Mouse (Mus musculus) 416B (cell line): ENCODE measurements around the gene Vwf.

Experiments
- DNase-seq: peaks from one replicate; pipeline ENCODE4 v3.0.0; 2011; ENCODE audit warnings: low read depth

Vwf gene

DNA sequence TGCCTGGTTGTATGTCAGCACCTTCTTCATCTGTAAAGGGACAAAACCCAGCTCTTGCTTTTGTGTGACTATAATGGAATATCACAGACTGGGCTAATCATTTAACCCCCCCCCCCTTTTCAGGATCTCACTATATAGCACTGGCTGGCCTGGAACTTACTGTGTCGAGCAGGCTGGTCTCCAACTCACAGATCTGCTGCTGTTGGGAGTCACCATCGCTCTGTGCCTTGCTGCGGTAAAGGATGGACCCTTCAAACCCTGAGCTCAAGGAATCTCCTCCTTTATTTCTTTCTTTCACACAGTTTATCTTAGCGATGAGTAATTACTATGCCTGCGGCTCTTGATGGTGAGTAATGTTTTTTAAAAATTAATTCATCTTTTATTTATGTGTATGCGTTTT is at the start of gene Vwf:
Gene Vwf, plus strand, starts transcription at position 301 of the 400 bp plus-strand sequence.
- DNase-seq, result no peak

GRCm38 (mm10) chr6:125498062-125498461 is 48.5 kb upstream of the Vwf start:
- DNase-seq, result peak; percentile 78

GRCm38 (mm10) chr6:125503186-125503802 is 43.3 kb upstream of the Vwf start:
- no peak for DNase-seq

GRCm38 (mm10) chr6:125504622-125505355 is 41.8 kb upstream of the Vwf start:
- DNase-seq, result no peak

DNA sequence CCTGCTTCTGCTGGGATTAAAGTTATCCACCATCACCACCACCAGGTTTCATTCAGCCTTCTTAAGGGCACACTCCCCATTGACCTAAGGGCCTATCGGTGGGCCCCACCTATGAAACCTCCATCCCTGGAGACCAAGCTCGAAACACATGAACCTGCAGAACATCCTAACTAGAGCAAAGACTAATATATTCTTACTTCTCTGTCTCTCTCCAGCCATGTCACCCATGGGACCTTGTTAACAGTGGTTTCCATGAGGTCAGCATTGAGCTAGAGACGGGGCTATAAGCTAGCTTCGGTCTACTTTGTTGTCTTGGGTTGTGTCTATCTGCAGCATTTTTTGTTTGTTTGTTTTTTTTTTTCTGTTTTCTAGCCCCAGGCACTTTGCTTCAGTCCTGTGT is 40.1 kb upstream of the Vwf start:
- DNase-seq, result no peak

DNA sequence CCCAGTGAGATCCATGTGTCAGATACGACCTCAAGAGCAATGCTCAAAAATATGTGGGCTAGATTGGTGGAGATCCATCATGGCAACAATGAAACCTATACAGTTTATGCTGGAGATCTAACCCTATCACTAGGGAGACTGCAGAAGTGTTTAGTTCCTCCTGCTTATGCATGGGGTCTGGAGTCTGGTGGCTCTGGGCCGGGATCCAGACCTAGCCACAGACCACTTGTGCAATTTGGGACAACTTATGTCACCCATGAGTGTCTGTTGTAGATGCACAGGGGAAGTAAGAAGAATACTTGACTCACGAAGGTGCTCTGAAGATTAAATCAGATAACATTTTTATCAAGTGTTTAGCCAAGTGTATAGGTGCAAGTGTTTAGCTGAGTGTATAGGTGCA is 36.8 kb upstream of the Vwf start:
- peak; percentile 84 for DNase-seq

DNA sequence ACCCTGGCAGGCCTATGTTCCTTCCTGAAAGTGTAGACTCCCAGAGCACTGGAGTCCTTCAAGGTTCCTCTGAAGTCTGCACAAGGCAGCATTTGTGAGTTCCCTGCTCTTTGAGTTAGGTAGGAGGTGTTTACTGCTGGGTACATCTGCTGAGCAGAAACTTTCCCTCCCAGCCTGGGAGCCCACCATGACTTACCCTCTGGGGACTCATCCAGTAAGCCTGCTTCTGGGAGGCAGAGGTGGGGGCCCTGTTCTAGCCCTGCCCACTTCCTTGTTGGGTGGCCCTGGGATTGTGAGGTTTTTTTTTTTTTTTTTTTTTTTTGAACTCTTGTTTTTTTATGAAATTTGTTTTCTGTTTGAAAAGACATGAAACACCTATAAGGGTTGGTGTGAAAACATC is 35.9 kb upstream of the Vwf start:
- no peak for DNase-seq

GRCm38 (mm10) chr6:125511196-125511595 is 35.4 kb upstream of the Vwf start:
- DNase-seq, result peak; percentile 66

- no peak for DNase-seq
Observed at GRCm38 (mm10) chr6:125512950-125513596, 33.5 kb upstream of the Vwf start.

DNA sequence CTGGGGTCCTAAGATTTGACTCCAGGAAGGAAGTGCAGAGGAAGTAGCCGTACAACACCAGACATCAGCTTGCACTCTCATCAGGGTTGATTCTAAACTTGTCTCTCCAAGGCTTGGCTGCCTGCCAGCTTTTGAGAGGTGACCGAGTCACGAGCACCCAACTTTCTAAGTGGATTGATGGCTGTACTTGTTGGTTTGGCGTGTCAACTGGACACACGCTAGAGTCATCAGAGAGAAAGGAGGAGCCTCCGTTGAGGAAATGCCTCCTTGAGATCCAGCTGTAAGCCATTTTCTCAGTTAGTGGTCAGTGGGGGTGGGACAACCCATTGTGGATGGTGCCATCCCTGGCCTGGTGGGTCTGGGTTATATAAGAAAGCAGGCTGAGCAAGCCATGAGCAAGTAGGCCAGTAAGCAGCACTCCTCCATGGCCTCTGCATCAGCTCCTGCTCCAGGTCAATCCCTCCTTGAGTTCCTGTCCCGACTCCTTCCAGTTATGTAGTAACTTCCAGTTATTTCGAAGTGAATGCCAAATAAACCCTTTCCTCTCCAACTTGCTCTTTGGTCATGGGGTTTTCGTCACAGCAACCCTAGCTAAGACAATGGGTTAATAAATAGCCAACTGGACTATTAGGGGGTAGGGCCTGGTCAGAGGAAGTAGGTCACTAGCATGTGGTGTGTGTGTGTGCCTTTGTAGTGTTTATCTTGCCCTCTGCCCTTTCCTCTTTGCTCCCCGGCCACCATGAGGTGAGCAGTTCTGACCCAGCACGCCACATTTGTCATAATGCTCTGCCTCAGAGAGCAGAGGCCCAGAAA is 30.9 kb upstream of the Vwf start:
- DNase-seq, result peak; percentile 70

DNA sequence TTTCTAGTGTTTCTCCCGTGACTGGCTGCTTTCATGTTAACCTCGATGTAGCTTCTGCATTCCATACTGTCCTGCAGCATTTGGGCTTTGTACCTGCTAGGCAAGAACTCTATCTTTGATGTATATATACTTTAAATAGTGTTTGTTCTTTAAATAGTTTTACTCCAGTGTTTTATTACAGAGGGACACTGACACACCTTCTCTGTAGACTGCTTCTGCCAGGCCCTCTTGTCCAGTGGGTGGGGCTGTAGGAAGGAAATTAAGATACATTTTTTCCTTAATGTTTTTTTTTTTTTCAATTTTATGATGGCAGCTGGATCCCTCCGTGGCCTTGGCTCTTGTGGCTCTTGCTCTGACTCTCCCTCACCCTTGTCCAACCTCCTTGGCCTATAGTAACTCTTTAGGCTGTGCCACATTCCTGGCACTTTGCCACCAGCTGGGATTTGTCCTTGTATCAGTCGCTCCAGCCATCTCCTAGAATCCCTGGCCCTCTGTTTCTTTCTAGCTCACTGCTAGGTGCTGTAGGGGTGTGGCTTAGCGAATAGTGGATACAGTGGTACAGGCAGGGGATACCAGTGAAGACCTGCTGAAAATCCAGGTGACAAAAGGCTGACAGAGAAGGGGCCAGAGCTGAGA is 24.9 kb upstream of the Vwf start:
- no peak for DNase-seq

- no peak for DNase-seq
Observed at GRCm38 (mm10) chr6:125524027-125524426, 22.5 kb upstream of the Vwf start.

- DNase-seq, result no peak
Observed at GRCm38 (mm10) chr6:125526066-125526465, 20.5 kb upstream of the Vwf start.

- no peak for DNase-seq
Observed at GRCm38 (mm10) chr6:125528614-125529200, 17.9 kb upstream of the Vwf start.

DNA sequence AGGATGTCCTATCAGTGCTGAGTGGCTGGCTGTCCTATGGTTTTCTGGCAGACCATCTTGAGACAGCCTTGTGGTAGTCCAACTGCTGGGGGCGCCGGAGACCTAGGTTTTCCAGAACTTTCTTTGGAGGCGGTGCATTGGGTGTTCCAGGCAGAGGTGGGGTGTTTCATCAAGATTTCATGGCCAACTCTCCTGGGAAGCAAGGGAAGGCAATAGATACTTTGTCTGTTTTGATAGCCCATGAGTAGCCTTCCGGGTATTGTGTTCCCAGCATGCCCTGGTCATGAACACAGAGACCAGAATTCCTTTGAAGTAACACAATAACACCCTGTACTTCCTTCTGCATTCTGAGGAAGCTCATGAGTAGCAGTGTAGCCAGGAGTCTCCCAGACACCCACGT is 17.1 kb upstream of the Vwf start:
- no peak for DNase-seq

DNA sequence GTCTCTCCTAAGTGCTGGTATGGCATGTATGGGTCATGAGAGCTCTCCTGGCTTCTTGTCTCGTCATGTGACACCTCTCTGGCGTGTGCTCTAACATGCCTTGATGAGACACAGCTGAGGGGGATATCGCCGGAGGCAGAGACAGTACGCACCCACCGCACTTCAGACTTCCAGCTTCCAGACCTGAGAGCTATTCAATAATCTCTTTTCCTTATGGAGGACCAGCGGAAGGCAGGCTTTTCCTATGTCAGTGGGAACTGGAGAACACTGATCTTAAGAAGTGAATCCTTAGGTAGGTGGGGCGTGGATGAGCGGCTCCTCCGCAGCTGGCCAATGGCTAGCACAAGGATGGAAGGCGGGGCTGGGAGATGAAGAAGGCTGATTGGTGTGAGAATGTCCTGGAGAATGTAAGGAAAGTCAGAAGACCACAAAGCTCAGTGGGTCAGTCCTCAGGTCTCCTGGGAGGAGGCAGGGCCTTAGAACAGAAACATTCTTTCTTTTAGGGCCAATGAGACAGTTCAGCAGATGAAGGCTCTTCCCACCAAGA is 13.4 kb upstream of the Vwf start:
- no peak for DNase-seq

GRCm38 (mm10) chr6:125534990-125535389 is 11.6 kb upstream of the Vwf start:
- DNase-seq, result no peak

- no peak for DNase-seq
Observed at GRCm38 (mm10) chr6:125538469-125538868, 8.1 kb upstream of the Vwf start.

DNA sequence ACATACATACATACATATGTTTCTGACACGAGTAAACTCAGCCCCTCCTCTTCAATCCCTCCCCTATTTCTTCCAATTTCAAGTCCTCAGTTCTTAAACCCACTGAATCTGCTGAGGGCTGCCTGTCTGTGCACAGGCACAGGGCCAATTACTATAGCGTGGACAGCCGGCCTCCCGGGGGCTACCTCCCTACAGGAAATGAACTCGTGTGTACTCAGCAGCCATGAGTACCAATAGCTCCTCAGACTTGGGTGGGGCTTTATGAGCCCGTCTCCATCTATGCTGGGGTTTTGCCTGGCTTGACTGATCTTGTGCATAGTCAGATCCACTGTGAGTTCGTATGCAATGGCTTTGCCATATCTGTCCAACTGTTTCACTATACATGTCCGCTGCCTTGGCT is 7.2 kb upstream of the Vwf start:
- peak; percentile 42 for DNase-seq

GRCm38 (mm10) chr6:125540199-125540598 is 6.4 kb upstream of the Vwf start:
- peak; percentile 91 for DNase-seq

DNA sequence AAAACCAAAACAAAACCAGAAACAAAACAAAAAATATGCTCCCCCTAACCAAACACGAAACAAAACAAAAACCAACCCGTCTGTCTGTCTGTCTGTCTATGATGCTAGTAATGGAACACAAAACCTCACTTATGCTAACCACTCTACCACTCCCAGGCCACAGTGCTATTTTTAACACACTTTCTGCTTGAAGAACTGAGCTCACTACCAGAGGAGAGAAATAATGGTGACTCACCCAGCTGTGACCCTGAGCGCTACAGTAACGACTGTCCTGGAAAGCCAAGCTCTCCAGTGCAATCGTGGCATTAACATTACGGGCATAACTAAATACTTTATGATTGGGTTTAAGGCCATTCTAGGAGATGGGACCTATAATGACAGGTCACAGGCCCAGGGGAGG is 5.7 kb upstream of the Vwf start:
- DNase-seq, result peak; percentile 91
